ENCODE assay signal across 19 mouse cellular contexts in the genomic region with DNA sequence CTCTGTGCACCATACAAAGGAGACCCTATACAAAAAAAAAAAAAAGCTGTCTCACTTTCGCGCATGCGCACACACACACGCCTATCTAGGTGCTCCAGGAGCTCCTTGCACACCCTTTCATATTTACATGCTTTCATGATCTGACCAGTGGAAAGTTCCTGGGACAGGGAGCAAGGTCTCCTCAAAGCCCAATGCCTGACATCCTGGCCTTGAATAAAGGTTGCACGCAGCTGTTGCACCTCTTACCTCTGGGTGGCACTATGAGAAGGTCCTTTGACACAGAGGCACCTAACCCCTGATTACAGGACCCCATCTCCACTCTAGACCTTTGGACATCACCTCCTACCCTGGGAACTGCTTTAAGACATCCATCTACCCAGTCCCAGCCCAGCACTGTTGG. TPM values are rescaled to one million over a fixed set of nuclear protein-coding genes. Genes with fewer than 3 reads are reported as not detected.
A peak's percentile ranks its signal among the peaks of the same experiment; 100 is the strongest.
DNase-seq lines count a peak whose midpoint lies in the region; ATAC-seq and TF ChIP-seq lines count a peak whose summit lies in the region.
"Had no signal": no experiment of that assay in that cellular context is flagged by ENCODE, and none has a peak within 500 bp of the region (broad histone marks: within the 10 kb centered on the region; RNA-seq: fewer than 3 reads in every experiment).

No protein-coding gene starts in this region.

- no peaks in the 10 kb centered on the region for H3K9me3 ChIP-seq in intestine, postnatal 0 days (ENCODE audit: control insufficient read depth)
- no peaks in the 10 kb centered on the region for H3K9me3 ChIP-seq in intestine, embryonic 16.5 days (ENCODE audit: control insufficient read depth, low read length)
- H3K9me3 ChIP-seq: heart, embryonic 15.5 days; liver, embryonic 13.5 days; midbrain, embryonic 15.5 days; stomach, embryonic 15.5 days had no signal

- no peaks in the 10 kb centered on the region for H3K4me1 ChIP-seq in intestine, postnatal 0 days (replicated peaks; ENCODE audit: control insufficient read depth, insufficient read depth, low read length)
- no peaks in the 10 kb centered on the region for H3K4me1 ChIP-seq in intestine, embryonic 16.5 days (ENCODE audit: control insufficient read depth, insufficient read depth, low read length)
- H3K4me1 ChIP-seq: heart, embryonic 15.5 days; liver, embryonic 13.5 days; midbrain, embryonic 15.5 days; stomach, embryonic 15.5 days had no signal

- no peak overlapping the region for H3K9ac ChIP-seq in intestine, postnatal 0 days (ENCODE audit: low read depth, low read length)
- no peak overlapping the region for H3K9ac ChIP-seq in intestine, embryonic 16.5 days (ENCODE audit: low read depth, low read length)
- H3K9ac ChIP-seq: heart, embryonic 15.5 days; hindbrain, embryonic 14.5 days; liver, embryonic 13.5 days; midbrain, embryonic 15.5 days; stomach, embryonic 15.5 days had no signal

- H3K27me3 ChIP-seq in intestine, postnatal 0 days (replicated peaks; ENCODE audit: control insufficient read depth, insufficient read depth, low read length), result no peaks in the 10 kb centered on the region
- no peaks in the 10 kb centered on the region for H3K27me3 ChIP-seq in intestine, embryonic 16.5 days (replicated peaks; ENCODE audit: control insufficient read depth, insufficient read depth, low read length)
- H3K27me3 ChIP-seq: heart, embryonic 15.5 days; liver, embryonic 13.5 days; midbrain, embryonic 15.5 days; stomach, embryonic 15.5 days had no signal

- TF ChIP-seq POLR2A in brain, embryonic 14.5 days (IDR thresholded peaks at IDR 0.05; ENCODE audit: borderline replicate concordance, extremely low read depth, insufficient read depth, insufficient read length, poor library complexity, severe bottlenecking), result no peak

- DNase-seq in adrenal gland, postnatal 14 days, result peak; percentile 29
- DNase-seq in adrenal gland, postnatal 25 days, result no peak
- peak; percentile 29 for DNase-seq in retina, embryonic 14.5 days (ENCODE audit: low spot score)
- DNase-seq in retina, postnatal 1 day, result no peak
- no peak for DNase-seq in brain, embryonic 14.5 days (ENCODE audit: low read depth)
- DNase-seq in right cerebral cortex, postnatal 14 days, result no peak
- DNase-seq: B cell, adult 2 months; cerebellum, adult 8-10 months; gastrocnemius, postnatal 14 days; kidney, adult 9 months; liver, embryonic 13.5 days had no signal

- no peak overlapping the region for H3K27ac ChIP-seq in intestine, postnatal 0 days (ENCODE audit: low read depth, low read length)
- H3K27ac ChIP-seq in intestine, embryonic 16.5 days (ENCODE audit: low read length), result no peak overlapping the region
- H3K27ac ChIP-seq: heart, embryonic 15.5 days; hindbrain, embryonic 14.5 days; liver, embryonic 13.5 days; macrophage; midbrain, embryonic 15.5 days; stomach, embryonic 15.5 days had no signal

- H3K4me3 ChIP-seq in intestine, postnatal 0 days (ENCODE audit: low read depth, low read length), result no peak overlapping the region
- no peak overlapping the region for H3K4me3 ChIP-seq in intestine, embryonic 16.5 days (ENCODE audit: low read length)
- H3K4me3 ChIP-seq: erythroblast, embryonic 14.5 days; heart, embryonic 15.5 days; liver, embryonic 13.5 days; midbrain, embryonic 15.5 days; stomach, embryonic 15.5 days had no signal

- ATAC-seq in intestine, postnatal 0 days, result no peak
- ATAC-seq in intestine, embryonic 16.5 days, result no peak
- ATAC-seq: midbrain, embryonic 15.5 days had no signal

- 67% methylated on average over 5 of the region's 5 CpGs for WGBS in intestine, postnatal 0 days
- 68% methylated on average over 5 of the region's 5 CpGs for WGBS in intestine, embryonic 16.5 days

- no peaks in the 10 kb centered on the region for H3K36me3 ChIP-seq in intestine, postnatal 0 days (ENCODE audit: control insufficient read depth, insufficient read depth)
- no peaks in the 10 kb centered on the region for H3K36me3 ChIP-seq in intestine, embryonic 16.5 days (ENCODE audit: control insufficient read depth, insufficient read depth, low read length)
- H3K36me3 ChIP-seq: heart, embryonic 15.5 days; liver, embryonic 13.5 days; midbrain, embryonic 15.5 days; stomach, embryonic 15.5 days had no signal

- peak; percentile 46; the same call in 1 of the 2 replicates for TF ChIP-seq CTCF in intestine, postnatal 0 days (IDR thresholded peaks at IDR 0.05; ENCODE audit: low read depth)
- peak; percentile 22; the same call in 1 of the 2 replicates for TF ChIP-seq CTCF in brain, embryonic 14.5 days (IDR thresholded peaks at IDR 0.05; ENCODE audit: borderline replicate concordance, extremely low read depth, insufficient read depth, insufficient read length)

- no peak overlapping the region for H3K4me2 ChIP-seq in intestine, postnatal 0 days (replicated peaks; ENCODE audit: low read depth)
- H3K4me2 ChIP-seq in intestine, embryonic 16.5 days (ENCODE audit: low read depth, low read length), result no peak overlapping the region
- H3K4me2 ChIP-seq: heart, embryonic 15.5 days; hindbrain, embryonic 14.5 days; liver, embryonic 13.5 days; midbrain, embryonic 15.5 days; stomach, embryonic 15.5 days had no signal

RNA-seq across cellular contexts. Expression of a gene that starts 35.9 kb away (rescaled TPM):
- total RNA-seq in adrenal gland, postnatal 14 days (2021), result 53.9 and 59.0 TPM in 2 replicates
- total RNA-seq in adrenal gland, postnatal 25 days (2021), result 44.1 and 46.6 TPM in 2 replicates
- 49.8 and 55.5 TPM in 2 replicates for polyA plus RNA-seq in intestine, postnatal 0 days (2015; fragmentation: Nextera tagmentation; extraction: Ambion mirVana)
- 89.1 and 94.1 TPM in 2 replicates for polyA plus RNA-seq in intestine, embryonic 16.5 days (2015; fragmentation: Nextera tagmentation; extraction: Ambion mirVana)
- polyA plus RNA-seq in brain, embryonic 14.5 days (2012; rRNA removed), result 41.8 and 49.7 TPM in 2 replicates

Comparison
In these comparisons a context has a peak if more than half of its experiments do, and no peak if none do; other contexts are left out.
1. DNase-seq: peak in adrenal gland, postnatal 14 days (single experiment) and retina, embryonic 14.5 days (single experiment); none in adrenal gland, postnatal 25 days (single experiment), retina, postnatal 1 day (single experiment), brain, embryonic 14.5 days (single experiment) and right cerebral cortex, postnatal 14 days (single experiment).